8 mouse cellular contexts compared by ENCODE assay signal in genomic region chr15:98001321-98002112, GRCm38 (mm10). TPM values are rescaled to one million over a fixed set of nuclear protein-coding genes. Genes with fewer than 3 reads are reported as not detected.
DNase-seq lines count a peak whose midpoint lies in the region; ATAC-seq and TF ChIP-seq lines count a peak whose summit lies in the region.

No protein-coding gene starts in this region.

- H3K9me3 ChIP-seq in ES-Bruce4 (replicated peaks; ENCODE audit: control insufficient read depth, insufficient read depth, low read length, poor library complexity, severe bottlenecking) = no peaks in the 10 kb centered on the region
- no peaks in the 10 kb centered on the region for H3K9me3 ChIP-seq in hindbrain, embryonic 12.5 days (replicated peaks)
- H3K9me3 ChIP-seq in limb, embryonic 15.5 days = no peaks in the 10 kb centered on the region
- H3K9me3 ChIP-seq in stomach, embryonic 14.5 days (ENCODE audit: control insufficient read depth, low read depth, low read length) = no peaks in the 10 kb centered on the region

- TF ChIP-seq EP300 in ES-Bruce4 (IDR thresholded peaks at IDR 0.05; ENCODE audit: insufficient read depth, low read depth, low read length) = no peak

- peak; percentile 32 for ATAC-seq in hindbrain, embryonic 12.5 days (ENCODE audit: low FRiP score)
- ATAC-seq in limb, embryonic 15.5 days (ENCODE audit: insufficient number of reproducible peaks, low FRiP score, low TSS enrichment, low read depth) = no peak
- no peak for ATAC-seq in stomach, embryonic 14.5 days (ENCODE audit: insufficient number of reproducible peaks, insufficient read depth, low FRiP score, low read depth)

- WGBS in hindbrain, embryonic 12.5 days = 1% methylated on average over 37 of the region's 37 CpGs
- 3% methylated on average over 37 of the region's 37 CpGs for WGBS in limb, embryonic 15.5 days
- 3% methylated on average over 37 of the region's 37 CpGs for WGBS in stomach, embryonic 14.5 days

- TF ChIP-seq POLR2A in ES-Bruce4 (IDR thresholded peaks at IDR 0.05; ENCODE audit: insufficient read depth, low read length) = no peak

- H3K4me3 ChIP-seq in ES-Bruce4 (ENCODE audit: low read depth, low read length) = peak overlapping the region; percentile 65
- peak overlapping the region; percentile 58 for H3K4me3 ChIP-seq in hindbrain, embryonic 12.5 days
- peak overlapping the region; percentile 52 for H3K4me3 ChIP-seq in limb, embryonic 15.5 days
- peak overlapping the region; percentile 37 for H3K4me3 ChIP-seq in stomach, embryonic 14.5 days (ENCODE audit: low read depth, low read length)

- no peak overlapping the region for H3K27ac ChIP-seq in ES-Bruce4 (ENCODE audit: insufficient read depth, low read length)
- peak overlapping the region; percentile 96 for H3K27ac ChIP-seq in hindbrain, embryonic 12.5 days
- peak overlapping the region; percentile 91 for H3K27ac ChIP-seq in limb, embryonic 15.5 days
- no peak overlapping the region for H3K27ac ChIP-seq in stomach, embryonic 14.5 days (ENCODE audit: low read length)

- H3K9ac ChIP-seq in ES-Bruce4 (ENCODE audit: low read depth, poor library complexity, severe bottlenecking) = no peak overlapping the region; the same call in 1 of the 2 replicates
- peak overlapping the region; percentile 80 for H3K9ac ChIP-seq in hindbrain, embryonic 12.5 days
- H3K9ac ChIP-seq in limb, embryonic 15.5 days = peak overlapping the region; percentile 47
- H3K9ac ChIP-seq in stomach, embryonic 14.5 days (replicated peaks; ENCODE audit: low read depth, low read length) = no peak overlapping the region

- H3K4me2 ChIP-seq in hindbrain, embryonic 12.5 days (replicated peaks) = peak overlapping the region; percentile 82
- H3K4me2 ChIP-seq in limb, embryonic 15.5 days = peak overlapping the region; percentile 81
- peak overlapping the region; percentile 76 for H3K4me2 ChIP-seq in stomach, embryonic 14.5 days (replicated peaks; ENCODE audit: low read depth, low read length)

- peaks cover 32% of the 10 kb centered on the region for H3K27me3 ChIP-seq in ES-Bruce4 (ENCODE audit: control insufficient read depth, insufficient read depth, low read length, poor library complexity, severe bottlenecking)
- peaks cover 29% of the 10 kb centered on the region for H3K27me3 ChIP-seq in hindbrain, embryonic 12.5 days
- peaks cover 47% of the 10 kb centered on the region for H3K27me3 ChIP-seq in limb, embryonic 15.5 days
- peaks cover 22% of the 10 kb centered on the region; the same call in 1 of the 2 replicates for H3K27me3 ChIP-seq in stomach, embryonic 14.5 days (ENCODE audit: control insufficient read depth, insufficient read depth, low read length)

- no peaks in the 10 kb centered on the region for H3K36me3 ChIP-seq in ES-Bruce4 (ENCODE audit: control insufficient read depth, insufficient read depth, low read length, poor library complexity, severe bottlenecking)
- H3K36me3 ChIP-seq in hindbrain, embryonic 12.5 days = peaks cover 16% of the 10 kb centered on the region
- 0 out of 2 replicates have a peak, but pooled peaks cover 5% of the 10 kb centered on the region for H3K36me3 ChIP-seq in limb, embryonic 15.5 days
- H3K36me3 ChIP-seq in stomach, embryonic 14.5 days (ENCODE audit: control insufficient read depth, insufficient read depth, low read length) = no peaks in the 10 kb centered on the region

- peaks cover 3% of the 10 kb centered on the region for H3K4me1 ChIP-seq in ES-Bruce4 (ENCODE audit: control insufficient read depth, insufficient read depth, low read length)
- H3K4me1 ChIP-seq in hindbrain, embryonic 12.5 days = peaks cover 62% of the 10 kb centered on the region
- H3K4me1 ChIP-seq in limb, embryonic 15.5 days = peaks cover 66% of the 10 kb centered on the region
- peaks cover 33% of the 10 kb centered on the region for H3K4me1 ChIP-seq in stomach, embryonic 14.5 days (ENCODE audit: control insufficient read depth, insufficient read depth, low read length)

- DNase-seq in embryo, embryonic 11 days = peak; percentile 84
- DNase-seq in urinary bladder, postnatal 4 days (ENCODE audit: low spot score in 2 of 2) = no peak
- DNase-seq in adrenal gland, postnatal 25 days = no peak
- DNase-seq in B cell, adult 2 months = no peak

- no peak for TF ChIP-seq CTCF in ES-Bruce4 (IDR thresholded peaks at IDR 0.05; ENCODE audit: low read depth, low read length)

RNA-seq across cellular contexts. Expression of gene Col2a1, which starts 3.0 kb away (rescaled TPM):
- 12.9 and 13.1 TPM in 2 replicates for polyA plus RNA-seq in ES-Bruce4 (2011; ENCODE audit: insufficient read depth, insufficient read length, low read depth, missing spikeins)
- 459 and 487 TPM in 2 replicates for polyA plus RNA-seq in hindbrain, embryonic 12.5 days (2016; fragmentation: Nextera tagmentation; extraction: Ambion mirVana)
- polyA plus RNA-seq in limb, embryonic 15.5 days (2015; fragmentation: Nextera tagmentation; extraction: Ambion mirVana) = 807 and 885 TPM in 2 replicates
- 2.5 and 3.1 TPM in 2 replicates for polyA plus RNA-seq in stomach, embryonic 14.5 days (2014; fragmentation: Nextera tagmentation; extraction: Ambion mirVana)
- not detected in 2 replicates for total RNA-seq in adrenal gland, postnatal 25 days (2021)

RNA-seq across cellular contexts. Expression of gene Tmem106c, which starts 37.5 kb away (rescaled TPM):
- 48.5 and 49.2 TPM in 2 replicates for polyA plus RNA-seq in ES-Bruce4 (2011; ENCODE audit: insufficient read depth, insufficient read length, low read depth, missing spikeins)
- 44.0 and 49.5 TPM in 2 replicates for polyA plus RNA-seq in hindbrain, embryonic 12.5 days (2016; fragmentation: Nextera tagmentation; extraction: Ambion mirVana)
- polyA plus RNA-seq in limb, embryonic 15.5 days (2015; fragmentation: Nextera tagmentation; extraction: Ambion mirVana) = 48.8 and 51.3 TPM in 2 replicates
- 37.2 and 43.0 TPM in 2 replicates for polyA plus RNA-seq in stomach, embryonic 14.5 days (2014; fragmentation: Nextera tagmentation; extraction: Ambion mirVana)
- 43.9 and 68.2 TPM in 2 replicates for total RNA-seq in adrenal gland, postnatal 25 days (2021)

Comparison
In these comparisons a context has a peak if more than half of its experiments do, and no peak if none do; other contexts are left out.
1. H3K27ac ChIP-seq: peak in hindbrain, embryonic 12.5 days (single experiment) and limb, embryonic 15.5 days (single experiment); none in ES-Bruce4 (single experiment) and stomach, embryonic 14.5 days (single experiment).
2. H3K9ac ChIP-seq: peak in hindbrain, embryonic 12.5 days (single experiment) and limb, embryonic 15.5 days (single experiment); none in ES-Bruce4 (single experiment) and stomach, embryonic 14.5 days (single experiment).
3. RNA of gene Col2a1, which starts 3.0 kb away (polyA plus RNA-seq): 807 to 885 TPM in limb, embryonic 15.5 days and 459 to 487 TPM in hindbrain, embryonic 12.5 days; 12.9 to 13.1 TPM in ES-Bruce4 and 2.5 to 3.1 TPM in stomach, embryonic 14.5 days; every median in the first group is over 10 times any median in the second.
4. Peak in every context shown above with its lines, with median percentiles within 50 percentile points of each other: H3K4me3 ChIP-seq and H3K4me2 ChIP-seq.